Mouse (Mus musculus): ENCODE measurements around the gene Cbx6.

Gene Cbx6

DNA sequence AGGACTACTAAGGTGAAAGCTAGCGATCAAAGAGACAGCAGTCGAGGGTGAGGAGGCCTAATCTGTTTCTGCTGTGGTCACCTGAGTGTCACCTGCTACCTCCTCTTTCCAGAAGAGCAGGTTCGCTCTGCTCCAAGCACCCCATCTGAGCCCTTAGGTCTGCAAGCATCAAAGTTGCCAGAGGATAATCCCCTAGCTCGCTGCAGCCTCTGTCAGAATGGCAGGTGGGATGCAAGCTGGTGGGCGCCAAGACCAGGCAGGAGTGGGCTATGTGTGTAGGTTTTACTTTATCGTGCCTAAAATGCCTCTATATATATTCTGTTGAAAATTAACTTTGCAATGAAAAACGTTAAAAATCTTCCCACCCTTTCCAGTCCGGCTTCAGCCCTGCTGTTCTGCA lies 29.2 kb downstream of the Cbx6 start:
- in situ Hi-C loops (cut with MboI; ENCODE audit: low sequenced_read_pairs): no loop called here

DNA sequence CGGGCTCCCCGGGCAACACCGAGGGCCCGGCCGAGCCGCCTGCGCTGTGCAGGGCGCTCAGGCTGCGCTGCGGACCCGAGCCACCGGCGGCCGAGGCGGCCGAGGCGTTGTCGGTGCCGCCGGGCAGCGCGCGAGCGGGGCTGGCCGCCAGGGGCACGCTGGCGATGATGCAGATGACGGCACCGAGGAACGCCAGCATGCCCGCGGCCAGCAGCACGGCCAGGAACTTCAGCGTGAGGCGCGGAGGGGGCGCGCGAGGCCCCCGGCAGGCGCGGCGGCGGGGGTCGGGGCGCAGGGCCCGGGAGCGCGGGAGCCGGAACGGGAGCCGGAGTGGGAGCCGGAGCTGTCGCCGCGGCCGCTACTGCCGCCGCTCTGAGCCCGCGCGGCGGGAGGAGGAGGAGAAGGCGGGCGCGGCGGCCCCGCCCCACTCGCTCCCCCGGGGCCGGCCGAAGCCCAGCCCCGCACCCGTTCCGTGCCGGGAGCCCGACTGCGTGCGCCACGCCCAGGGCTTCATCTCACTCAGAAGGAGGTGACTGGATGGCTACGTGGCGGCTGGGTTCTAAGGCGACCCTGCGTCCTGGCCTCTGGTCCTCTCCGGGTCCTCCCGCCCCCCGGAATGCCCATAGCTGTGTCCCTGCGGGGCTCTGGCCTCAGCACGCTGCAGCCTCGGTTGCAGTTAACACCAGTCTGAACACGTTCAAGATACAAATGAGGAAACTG lies 30.0 kb downstream of the Cbx6 start, which contains the start of gene Nptxr:
Gene Nptxr (minus strand): TSS at position 415 of the 720 bp plus-strand sequence.
- in situ Hi-C loops (cut with MboI; ENCODE audit: low sequenced_read_pairs): no loop called here

DNA sequence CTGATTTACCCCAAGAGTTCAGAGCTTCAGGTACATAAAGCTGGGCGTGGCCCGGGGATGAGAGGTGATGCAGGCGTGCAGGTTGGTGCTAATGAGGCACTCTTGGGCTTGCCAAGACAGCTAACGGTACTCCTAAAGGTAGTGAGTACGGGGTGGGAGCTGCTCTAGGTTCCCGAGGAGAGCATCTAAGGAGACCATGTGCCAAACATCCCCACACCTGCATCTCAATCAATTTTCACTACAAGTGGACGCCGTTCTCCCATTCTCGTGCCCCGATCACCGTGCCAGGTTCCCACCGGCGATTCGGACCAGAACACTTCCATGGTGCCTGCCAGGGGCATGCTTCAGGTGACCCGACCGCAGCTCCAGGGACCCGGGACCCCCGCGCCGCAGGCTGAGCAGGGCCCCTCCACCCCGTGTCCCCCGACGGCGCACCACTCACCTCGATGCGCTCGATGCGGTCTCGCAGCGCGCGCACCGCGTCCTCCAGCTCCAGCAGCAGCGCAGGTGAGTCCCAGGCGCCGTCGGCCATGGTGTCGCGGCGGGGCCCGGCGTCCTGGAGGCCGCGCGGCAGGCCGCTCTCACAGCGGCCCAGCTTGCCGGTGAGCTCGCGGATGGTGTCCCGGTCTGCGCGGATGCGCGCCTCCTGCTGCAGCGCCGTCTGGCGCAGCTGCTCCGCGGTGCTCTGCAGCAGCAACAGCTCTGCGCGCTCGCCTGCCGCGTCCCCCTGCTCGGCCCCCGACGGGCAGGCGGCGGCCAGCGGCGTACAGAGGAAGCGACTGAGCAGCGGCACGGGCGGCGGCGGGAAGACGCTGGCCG lies 30.7 kb downstream of the Cbx6 start:
- in situ Hi-C loops (cut with MboI; ENCODE audit: low sequenced_read_pairs): no loop called here

DNA sequence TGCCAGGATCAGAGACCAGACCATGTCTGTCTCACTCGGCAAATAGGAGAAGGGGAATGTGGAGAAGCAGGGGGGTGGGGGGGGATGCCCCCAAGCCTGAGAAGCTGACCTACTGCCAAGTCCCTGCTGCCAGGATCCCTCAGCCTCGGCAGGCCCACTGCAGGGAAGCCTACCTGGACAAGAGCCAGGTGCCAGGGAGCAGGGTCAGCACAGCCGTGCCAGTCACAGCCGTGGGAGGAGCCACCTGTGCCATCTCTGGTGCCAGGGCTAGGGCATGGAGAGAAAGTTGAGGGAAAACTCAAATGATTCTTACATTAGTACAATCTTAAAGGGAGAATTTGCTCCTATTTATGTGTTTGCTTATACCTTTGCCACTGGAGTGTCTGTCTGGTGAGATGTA lies 32.2 kb downstream of the Cbx6 start:
- in situ Hi-C loops (cut with MboI; ENCODE audit: low sequenced_read_pairs): no loop called here

DNA sequence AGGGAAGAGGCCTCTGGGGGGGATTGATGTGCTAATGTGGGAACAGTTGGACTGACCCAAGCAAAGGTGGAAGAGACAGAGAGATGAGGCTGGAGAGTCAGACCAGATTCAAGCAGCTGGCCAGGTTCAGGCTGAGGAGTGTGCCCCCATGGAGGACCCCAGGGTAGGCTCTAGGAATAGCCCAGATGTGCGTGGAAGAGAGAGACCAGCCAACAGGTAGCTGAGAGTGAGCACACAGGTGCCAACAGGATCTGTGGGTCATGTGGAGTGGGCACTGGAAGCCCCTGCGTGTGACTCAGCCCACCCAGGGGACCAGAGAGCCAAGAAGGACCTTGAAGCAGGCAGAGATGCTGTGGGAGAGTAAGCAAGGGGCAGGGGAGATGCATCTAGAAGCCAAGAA lies 32.8 kb downstream of the Cbx6 start:
- in situ Hi-C loops (cut with MboI; ENCODE audit: low sequenced_read_pairs): no loop called here

DNA sequence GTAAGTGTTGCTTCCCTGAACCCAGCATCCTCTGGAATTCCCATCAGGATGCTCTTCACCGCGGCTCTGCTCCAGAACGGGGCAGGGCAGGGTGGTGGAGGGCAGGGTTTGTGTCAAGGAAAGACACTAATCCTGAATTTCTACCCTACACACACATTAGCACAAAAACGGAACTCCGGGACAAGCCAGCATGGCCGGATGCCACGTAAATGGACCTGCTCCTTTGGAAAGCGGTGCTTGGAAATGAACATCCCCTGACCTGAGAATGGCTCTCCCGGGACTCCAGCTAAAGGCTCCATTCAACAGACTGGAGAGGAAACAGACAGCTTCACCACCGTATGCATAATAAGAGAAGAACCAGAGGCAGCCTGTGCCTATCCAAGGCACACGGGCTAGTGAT lies 33.8 kb downstream of the Cbx6 start:
- in situ Hi-C loops (cut with MboI; ENCODE audit: low sequenced_read_pairs): no loop called here

DNA sequence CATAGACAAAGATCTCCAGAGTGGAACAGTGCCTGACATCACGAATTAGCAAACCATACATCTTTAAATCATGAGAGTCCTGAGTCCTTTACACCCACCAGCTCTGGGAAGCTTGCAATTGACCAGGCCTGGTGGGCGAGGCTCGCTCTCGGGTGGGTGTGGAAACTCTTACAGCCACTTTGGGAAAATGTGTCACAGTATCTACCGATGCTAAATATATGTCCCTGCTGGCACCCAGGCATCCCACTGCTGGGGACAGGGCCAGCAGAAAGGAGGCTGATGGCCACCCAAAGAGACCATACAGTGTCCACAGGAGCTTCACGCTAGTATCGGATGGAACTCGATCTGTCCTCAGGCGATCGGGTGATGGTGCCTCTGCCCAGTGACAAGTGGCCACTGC lies 35.9 kb downstream of the Cbx6 start:
- in situ Hi-C loops (cut with MboI; ENCODE audit: low sequenced_read_pairs): no loop called here

DNA sequence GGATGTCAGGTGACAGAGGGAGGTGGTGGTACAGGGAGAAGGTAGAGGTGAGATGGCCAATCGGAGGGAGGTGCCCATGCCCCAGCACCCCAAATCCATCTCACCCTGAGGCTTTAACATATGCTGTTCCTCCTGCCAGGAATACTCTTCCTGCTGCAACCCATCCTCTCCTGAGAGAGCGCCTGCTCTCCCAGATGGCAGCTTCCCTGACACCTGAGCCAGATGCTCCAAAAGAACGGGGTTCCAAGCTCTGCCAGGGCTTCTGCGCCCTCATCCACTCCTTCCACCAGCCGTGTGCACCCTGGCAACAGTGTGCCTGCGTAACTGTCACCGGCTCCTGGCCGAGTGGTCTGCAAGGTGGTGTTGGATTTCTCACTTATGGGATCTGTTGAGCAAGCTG lies 36.8 kb downstream of the Cbx6 start:
- in situ Hi-C loops (cut with MboI; ENCODE audit: low sequenced_read_pairs): no loop called here

DNA sequence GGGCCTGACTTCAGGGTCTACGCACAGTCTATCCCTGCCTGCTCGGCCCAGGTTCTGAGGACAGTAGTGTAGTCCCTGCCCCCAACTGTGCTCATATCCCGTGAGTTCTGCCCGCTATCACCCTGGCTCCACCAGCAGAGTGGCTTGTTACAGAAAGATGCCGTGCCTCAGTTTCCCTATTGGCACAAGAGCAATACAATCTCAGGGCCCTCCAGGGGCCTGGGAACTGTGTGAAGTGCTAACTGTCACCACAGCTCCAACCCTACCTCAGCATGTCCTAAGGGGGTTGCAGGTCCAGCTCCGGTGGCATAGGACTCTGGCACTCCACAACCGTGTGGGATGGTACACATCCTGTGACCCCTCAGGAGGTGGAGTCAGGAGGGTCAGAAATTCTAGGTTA lies 37.4 kb downstream of the Cbx6 start:
- in situ Hi-C loops (cut with MboI; ENCODE audit: low sequenced_read_pairs): no loop called here

DNA sequence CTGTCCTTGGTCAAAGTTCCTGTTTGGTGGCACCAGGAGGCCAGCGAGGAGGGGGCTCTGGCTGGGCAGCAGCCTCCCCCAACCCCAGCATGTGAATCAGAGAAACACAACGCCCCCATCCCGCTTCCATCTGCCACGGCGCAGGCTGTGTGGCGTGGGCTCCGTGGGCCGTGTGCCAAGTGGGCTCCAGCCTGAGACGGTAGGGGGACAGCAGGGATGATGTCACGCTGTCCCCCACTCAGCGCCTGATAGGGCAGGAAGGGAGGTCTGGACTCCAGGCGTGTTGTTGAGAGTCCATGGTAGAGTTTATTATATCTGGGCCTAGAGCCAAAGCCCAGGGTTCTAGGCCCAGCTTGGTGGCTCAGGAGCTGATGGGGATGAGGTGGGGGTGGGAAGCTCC lies 38.2 kb downstream of the Cbx6 start:
- in situ Hi-C loops (cut with MboI; ENCODE audit: low sequenced_read_pairs): no loop called here

DNA sequence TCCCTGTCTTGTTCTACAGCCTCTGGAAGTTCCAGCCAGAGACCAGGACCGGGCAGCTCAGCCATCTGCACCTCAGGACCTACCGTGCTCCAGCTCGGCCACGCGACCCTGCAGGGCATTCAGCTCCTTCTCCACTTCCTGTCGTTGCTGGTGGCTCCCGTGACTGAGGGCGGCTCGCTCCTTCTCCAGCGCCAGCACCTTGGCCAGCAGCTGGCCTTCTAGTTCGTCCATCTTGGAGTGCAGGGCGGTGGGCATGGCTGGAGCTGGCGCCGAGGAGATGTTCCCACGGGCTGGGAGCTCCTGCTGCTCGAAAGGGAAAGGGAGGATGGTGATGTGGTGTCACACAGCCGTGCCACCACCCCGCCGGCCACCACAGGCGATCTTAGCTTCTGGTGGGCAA lies 40.3 kb downstream of the Cbx6 start:
- in situ Hi-C loops (cut with MboI; ENCODE audit: low sequenced_read_pairs): no loop called here

DNA sequence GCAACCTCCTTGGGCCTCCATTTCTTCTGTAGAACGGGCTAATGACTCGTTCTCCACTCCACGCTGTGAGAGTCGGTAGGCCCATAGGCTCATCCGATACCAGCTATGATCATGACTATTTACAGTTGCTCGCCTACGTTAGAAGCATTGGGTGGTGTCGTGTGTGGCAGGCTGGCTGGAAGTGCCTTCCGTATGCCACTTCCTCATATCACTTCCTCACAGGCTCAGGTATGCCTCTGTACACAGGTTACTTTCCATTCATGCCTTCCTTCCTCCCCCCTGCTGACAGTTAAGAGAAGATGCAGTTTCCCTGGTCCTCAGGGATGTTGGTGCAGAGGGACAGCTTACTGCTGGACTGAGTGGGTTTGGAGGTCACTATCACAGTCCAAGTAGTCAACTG lies 41.4 kb downstream of the Cbx6 start:
- in situ Hi-C loops (cut with MboI; ENCODE audit: low sequenced_read_pairs): no loop called here

DNA sequence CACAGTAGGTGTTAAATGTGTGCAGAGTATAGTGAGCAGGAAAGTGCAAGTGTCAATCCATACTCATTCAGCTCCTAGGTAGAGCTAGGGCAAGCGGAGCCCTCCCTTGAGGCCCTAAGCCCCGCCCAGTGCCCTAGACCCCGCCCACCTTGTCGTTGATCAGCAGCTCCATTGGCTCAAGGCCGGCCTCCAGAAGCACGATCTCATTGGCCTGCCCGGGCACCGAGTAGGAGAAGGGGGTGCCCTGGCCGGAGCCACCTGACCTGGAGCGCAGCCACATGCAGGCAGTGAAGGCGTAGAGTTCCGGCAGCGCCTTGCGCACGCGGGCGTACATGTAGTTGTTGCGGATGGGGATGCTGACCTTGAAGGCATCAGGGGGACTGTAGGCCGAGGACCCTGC lies 42.0 kb downstream of the Cbx6 start:
- in situ Hi-C loops (cut with MboI; ENCODE audit: low sequenced_read_pairs): no loop called here

DNA sequence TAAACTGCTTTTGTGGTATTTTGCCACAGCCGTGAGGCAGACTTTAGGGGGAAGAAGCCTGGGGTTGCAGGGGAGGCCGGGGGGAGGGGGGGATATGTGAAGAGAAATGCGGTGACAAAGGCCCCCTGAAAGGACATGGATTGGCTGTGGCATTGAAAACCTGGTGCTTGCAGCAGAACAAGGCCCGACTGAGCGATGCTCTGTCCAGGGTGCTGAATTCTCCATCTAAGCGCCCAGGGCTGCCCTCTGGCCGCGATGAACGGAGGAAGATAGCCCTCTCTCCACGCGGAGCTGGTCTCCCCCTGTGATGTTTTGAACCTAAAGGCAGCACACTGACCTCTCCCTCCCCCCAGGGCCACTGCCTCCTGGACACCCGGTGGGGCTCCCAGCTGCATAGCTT lies 43.0 kb downstream of the Cbx6 start:
- in situ Hi-C loops (cut with MboI; ENCODE audit: low sequenced_read_pairs): no loop called here

DNA sequence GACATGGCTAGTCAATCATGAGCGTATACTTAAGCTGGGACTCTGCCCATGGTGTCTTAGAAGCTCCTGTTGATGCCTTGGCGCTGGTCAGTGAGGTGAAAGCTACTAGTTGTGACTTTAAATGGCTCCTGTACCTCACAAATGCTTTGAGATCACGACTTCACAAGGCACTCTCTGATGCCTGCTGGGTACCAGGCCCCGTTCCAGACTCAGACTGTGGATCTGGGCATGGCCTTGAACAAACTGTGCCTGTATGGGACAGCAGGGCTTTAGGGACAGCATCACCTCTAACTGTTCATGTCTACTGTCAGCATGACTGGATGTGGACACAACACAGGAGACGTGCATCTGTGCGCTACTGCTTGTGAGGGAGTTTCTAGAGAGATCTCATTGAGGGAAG lies 43.6 kb downstream of the Cbx6 start:
- in situ Hi-C loops (cut with MboI; ENCODE audit: low sequenced_read_pairs): no loop called here

DNA sequence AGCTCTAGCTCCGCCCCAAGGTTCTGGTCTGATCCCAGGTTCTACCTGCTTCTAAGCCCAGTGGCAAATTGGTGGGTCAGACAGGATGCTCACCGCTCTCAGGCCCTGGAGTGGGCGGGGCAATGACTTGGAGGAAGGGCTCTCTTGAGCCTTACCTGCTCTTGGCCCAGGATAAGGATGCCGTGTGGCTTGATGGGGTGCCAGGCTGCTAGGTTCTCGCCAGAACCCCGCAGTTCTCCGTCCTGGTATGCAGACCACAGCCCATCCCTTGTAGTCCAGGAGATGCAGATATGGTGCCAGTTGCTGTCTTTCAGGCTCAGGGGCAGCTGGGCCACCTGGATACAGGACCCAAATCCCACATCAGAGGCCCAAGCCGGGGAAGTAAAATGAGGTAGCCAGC lies 44.4 kb downstream of the Cbx6 start:
- in situ Hi-C loops (cut with MboI; ENCODE audit: low sequenced_read_pairs): no loop called here

DNA sequence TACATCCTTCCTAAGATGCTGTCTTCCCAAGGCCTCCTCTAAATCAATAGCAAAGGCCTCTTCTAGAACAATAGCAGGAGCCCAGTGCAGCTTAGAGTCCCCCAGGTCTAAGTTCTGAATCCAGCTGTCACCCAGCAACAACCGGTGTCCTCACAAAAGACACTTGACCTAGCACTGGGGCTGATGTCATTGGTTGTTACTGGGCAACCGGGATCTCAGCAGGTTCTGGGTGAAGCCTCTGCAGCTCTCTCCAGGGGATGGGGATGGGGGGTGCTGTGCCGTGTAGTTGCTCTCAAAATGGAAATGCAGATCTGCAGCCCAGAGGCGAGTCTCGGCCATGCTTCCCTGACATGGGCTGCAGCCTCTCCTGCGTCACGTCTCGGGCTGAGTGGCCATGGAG lies 46.7 kb downstream of the Cbx6 start:
- in situ Hi-C loops (cut with MboI; ENCODE audit: low sequenced_read_pairs): no loop called here

DNA sequence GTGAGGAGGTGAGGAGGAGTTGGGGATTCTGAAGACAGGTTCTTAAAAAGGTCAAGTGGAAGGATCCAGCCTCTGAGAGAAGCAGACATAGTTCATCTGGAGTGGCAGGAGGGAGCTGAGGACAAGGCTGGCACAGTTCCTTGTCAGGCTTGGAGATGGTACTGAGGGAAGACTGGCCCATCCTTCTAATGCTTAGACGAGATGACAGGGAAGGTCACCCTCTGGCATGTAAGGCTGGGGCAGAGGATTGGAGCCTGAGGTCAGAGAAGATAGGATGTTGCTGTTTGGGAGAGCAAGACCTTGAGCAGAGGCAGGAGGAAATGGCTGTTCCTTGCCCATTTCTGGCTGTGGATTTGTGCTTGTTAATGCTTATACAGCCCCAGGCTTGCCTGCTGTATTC lies 49.4 kb downstream of the Cbx6 start:
- in situ Hi-C loops (cut with MboI; ENCODE audit: low sequenced_read_pairs): no loop called here

DNA sequence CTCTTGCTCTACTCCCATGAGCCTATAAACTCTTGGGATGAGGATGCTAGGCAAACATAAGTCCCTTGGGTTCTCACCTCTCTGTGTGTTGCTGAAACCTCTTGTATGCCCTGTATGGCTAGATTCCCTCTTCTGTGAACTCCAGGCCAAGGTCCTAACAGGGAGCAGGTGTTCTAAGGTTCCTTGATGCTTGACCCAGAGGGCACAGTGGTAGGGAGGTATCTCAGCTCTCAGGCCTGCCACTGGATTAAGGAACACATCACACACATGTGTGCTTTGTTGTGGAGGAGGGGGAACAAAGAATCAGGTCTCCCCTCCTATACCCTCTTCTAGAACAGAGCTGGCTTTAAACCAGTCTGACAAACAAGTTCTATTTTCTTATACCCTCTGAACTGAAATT lies 56.7 kb downstream of the Cbx6 start, which contains the start of gene Dnal4:
Gene Dnal4 (minus strand): TSS at position 101 of the 400 bp plus-strand sequence.
- in situ Hi-C loops (cut with MboI; ENCODE audit: low sequenced_read_pairs): no loop called here

DNA sequence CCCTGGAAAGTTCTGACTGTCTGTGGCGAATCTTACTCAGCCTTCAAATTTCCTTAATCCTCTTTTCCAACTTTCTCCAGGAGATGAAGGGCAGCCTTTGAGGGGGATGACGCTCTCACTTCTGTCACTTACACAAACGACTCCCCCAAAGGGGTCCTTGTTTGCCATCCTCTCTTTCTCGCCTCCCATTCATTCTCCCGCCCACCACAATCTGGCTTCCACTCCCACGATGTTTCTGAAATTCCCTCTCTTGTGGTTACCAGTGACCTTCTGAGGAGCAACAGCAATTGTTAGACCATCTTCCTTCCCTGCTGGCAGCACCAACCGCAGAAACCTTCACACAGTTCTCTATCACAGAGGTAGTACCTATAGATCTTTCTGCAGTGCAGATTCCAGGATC lies 58.8 kb downstream of the Cbx6 start:
- in situ Hi-C loops (cut with MboI; ENCODE audit: low sequenced_read_pairs): no loop called here

DNA sequence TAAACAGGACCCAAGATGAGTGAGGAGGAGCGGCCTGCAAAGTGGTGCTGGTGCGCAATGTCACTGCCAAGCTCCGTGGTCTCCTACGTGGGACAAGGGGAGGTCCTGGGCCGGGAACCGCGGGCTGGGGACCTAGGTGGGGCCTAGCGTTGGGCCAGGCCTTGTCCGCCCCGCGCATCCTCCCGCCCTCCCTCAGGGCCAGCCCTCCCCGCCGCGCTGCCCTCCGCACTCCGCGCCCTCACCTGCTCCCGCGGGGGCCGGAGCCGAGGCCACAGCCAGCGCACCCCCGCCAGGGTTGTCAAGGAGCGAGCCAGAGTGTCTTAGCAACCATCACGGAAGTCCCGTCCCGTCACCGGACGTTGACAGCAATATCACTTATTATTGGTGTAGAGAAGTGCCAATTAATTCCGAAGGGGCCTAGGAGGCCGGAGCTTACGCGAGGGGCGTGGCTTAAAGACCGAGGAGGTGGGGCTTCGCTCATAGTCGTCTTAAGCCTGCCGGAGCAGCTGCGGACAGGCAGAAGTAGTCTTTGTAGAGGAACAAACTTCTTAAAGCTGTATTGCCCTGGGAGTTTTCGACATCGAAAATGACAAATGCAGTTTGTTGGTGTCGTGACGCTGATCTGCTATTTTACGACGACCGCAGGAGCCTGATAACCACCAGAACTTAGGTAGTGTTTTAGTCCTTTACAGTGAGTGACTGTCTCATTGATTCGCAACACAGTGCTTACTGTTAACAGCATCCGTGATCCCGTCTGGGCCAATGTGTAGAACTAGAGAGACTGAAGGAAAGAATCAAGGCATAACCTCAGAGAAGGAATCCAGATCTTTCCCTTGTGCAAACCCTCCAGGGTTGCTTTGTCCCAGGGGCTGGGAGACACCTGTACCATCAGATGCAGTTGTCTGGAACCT lies 60.1 kb downstream of the Cbx6 start:
- in situ Hi-C loops (cut with MboI; ENCODE audit: low sequenced_read_pairs): no loop called here
